In the genomic region with DNA sequence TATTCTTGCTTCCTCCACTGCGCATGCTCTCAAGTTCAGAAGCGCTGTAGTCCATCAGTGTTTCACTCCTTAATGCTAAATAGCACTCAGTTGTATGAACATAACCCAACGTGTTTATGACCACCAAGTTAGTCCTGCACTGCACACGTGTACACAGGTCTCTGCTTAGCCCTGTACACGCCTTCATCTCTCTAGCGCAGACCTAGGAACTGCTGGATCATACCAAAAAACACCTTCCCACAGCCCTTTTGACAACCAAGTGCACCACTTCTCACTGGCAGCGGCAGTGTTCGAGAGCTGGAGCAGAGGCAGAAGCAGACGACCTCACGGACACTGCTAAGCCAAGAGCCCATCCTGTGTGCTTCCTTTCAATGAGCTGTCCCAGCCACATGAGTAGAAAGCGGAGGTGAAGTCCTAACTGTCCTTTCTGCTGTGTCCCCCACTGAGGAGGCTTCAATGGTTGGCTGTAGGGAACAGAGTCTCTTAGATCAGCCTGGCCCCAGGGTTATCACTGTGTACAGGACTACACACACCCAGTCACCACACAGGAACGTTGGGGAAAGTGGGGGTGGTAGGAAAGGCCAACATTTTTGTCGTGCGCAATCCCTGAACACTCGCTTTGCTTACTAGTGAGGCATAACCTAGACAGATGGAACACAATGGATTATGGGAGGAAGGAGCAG, we compare ENCODE assay signal across 15 mouse cellular contexts. TPM values are rescaled to one million over a fixed set of nuclear protein-coding genes. Genes with fewer than 3 reads are reported as not detected.
DNase-seq lines count a peak whose midpoint lies in the region; ATAC-seq lines count a peak whose summit lies in the region.
"Had no signal": no experiment of that assay in that cellular context is flagged by ENCODE, and none has a peak within 500 bp of the region (broad histone marks: within the 10 kb centered on the region; RNA-seq: fewer than 3 reads in every experiment).

No protein-coding gene starts in this region.

- H3K36me3 ChIP-seq in forebrain, embryonic 10.5 days (replicated peaks): no peaks in the 10 kb centered on the region
- H3K36me3 ChIP-seq: embryonic facial prominence, embryonic 13.5 days; midbrain, embryonic 15.5 days had no signal

- H3K27ac ChIP-seq in forebrain, embryonic 10.5 days: no peak overlapping the region
- H3K27ac ChIP-seq: embryonic facial prominence, embryonic 13.5 days; midbrain, embryonic 15.5 days had no signal

- peak; percentile 47 for ATAC-seq in megakaryocyte progenitor cell, adult 5-6 weeks (replicated peaks; ENCODE audit: poor library complexity)
- ATAC-seq: forebrain, postnatal 0 days; inflammation-experienced regulatory T-cells, adult 6 months; midbrain, embryonic 15.5 days had no signal

- no peak overlapping the region for H3K4me3 ChIP-seq in forebrain, embryonic 10.5 days
- H3K4me3 ChIP-seq: embryonic facial prominence, embryonic 13.5 days; midbrain, embryonic 15.5 days had no signal

- WGBS in forebrain, embryonic 10.5 days: 93% methylated on average over 15 of the region's 15 CpGs

- H3K9me3 ChIP-seq in forebrain, embryonic 10.5 days: no peaks in the 10 kb centered on the region
- H3K9me3 ChIP-seq: embryonic facial prominence, embryonic 13.5 days; midbrain, embryonic 15.5 days had no signal

- H3K27me3 ChIP-seq in forebrain, embryonic 10.5 days (ENCODE audit: poor library complexity, severe bottlenecking): no peaks in the 10 kb centered on the region
- H3K27me3 ChIP-seq: embryonic facial prominence, embryonic 13.5 days; midbrain, embryonic 15.5 days had no signal

- intact Hi-C loops in left cerebral cortex, postnatal 14 days (cut with DNase I): no loop called here

- peaks cover 18% of the 10 kb centered on the region for H3K4me1 ChIP-seq in forebrain, embryonic 10.5 days
- H3K4me1 ChIP-seq: midbrain, embryonic 15.5 days had no signal

- peak; percentile 95 for DNase-seq in heart, adult 11 months
- no peak for DNase-seq in heart, adult 18-20 months
- DNase-seq in spleen, adult 12 weeks (ENCODE audit: low spot score): peak; percentile 55
- no peak for DNase-seq in spleen, adult 18-20 months
- no peak for DNase-seq in forebrain, embryonic 10.5 days (ENCODE audit: extremely low spot score, low spot score)
- DNase-seq in cerebellum, adult 8-10 months: no peak
- no peak for DNase-seq in left cerebral cortex, postnatal 14 days (ENCODE audit: low spot score in 2 of 2)
- DNase-seq: adrenal gland, postnatal 25 days; cerebellum, postnatal 25 days; forebrain, postnatal 0 days; lung, postnatal 10 days had no signal

RNA-seq across cellular contexts. Expression of a gene that starts 42.0 kb away (rescaled TPM):
- total RNA-seq in heart, adult 18-20 months (2021): 100 to 1,000 TPM; 232 to 280 TPM
- 40.0 and 47.4 TPM in 2 replicates for total RNA-seq in megakaryocyte progenitor cell, adult 5-6 weeks (2015)
- 71.7 and 101 TPM in 2 replicates for total RNA-seq in megakaryocyte progenitor cell, adult 5-6 weeks (2017)
- 55.4 and 57.8 TPM in 2 replicates for polyA plus RNA-seq in forebrain, embryonic 10.5 days (2016; fragmentation: Nextera tagmentation; extraction: Ambion mirVana)
- 10 to 100 TPM; 75.8 to 77.4 TPM for total RNA-seq in left cerebral cortex, postnatal 14 days (2021)

Comparison
In these comparisons a context has a peak if more than half of its experiments do, and no peak if none do; other contexts are left out.
1. DNase-seq: peak in heart, adult 11 months (single experiment) and spleen, adult 12 weeks (single experiment); none in heart, adult 18-20 months (0 of 2), spleen, adult 18-20 months (0 of 2), forebrain, embryonic 10.5 days (single experiment), cerebellum, adult 8-10 months (single experiment) and left cerebral cortex, postnatal 14 days (0 of 2).